Mouse (Mus musculus) spleen, adult 18-20 months (tissue): ENCODE measurements around the gene Pidd1.
"Not testable (repeated sequence)": the region's sequence is repeated elsewhere in the genome, so short reads cannot be mapped to it uniquely, and the experiment has no call there.

Experiments used
- DNase-seq, 2 experiments: peaks; one replicate each; pipeline ENCODE4 v3.0.0; 2022; ENCODE audit warnings: mixed read lengths in 2 of 2

The Pidd1 gene

DNA sequence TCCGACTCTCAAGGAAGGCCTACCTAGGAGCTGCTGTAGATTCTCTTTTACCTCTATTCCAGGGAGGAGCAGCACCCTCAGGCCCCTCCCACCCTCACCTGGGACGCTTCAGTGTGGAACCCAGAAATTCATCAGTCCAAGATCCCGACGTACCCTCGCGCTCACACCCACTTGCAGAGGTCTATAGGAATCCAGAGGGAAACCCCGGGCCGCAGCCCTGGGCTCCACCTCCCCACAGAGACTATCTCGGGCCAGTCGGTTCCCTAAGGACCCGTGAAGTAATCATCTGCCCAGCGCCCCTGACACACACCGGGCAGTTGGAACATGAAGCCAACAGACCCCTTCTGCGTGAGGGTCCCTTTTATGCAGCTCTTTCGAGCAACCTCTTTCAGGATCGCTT is 30.5 kb downstream of the Pidd1 start:
- DNase-seq = peak in 1 of 2 experiments; percentile 24

DNA sequence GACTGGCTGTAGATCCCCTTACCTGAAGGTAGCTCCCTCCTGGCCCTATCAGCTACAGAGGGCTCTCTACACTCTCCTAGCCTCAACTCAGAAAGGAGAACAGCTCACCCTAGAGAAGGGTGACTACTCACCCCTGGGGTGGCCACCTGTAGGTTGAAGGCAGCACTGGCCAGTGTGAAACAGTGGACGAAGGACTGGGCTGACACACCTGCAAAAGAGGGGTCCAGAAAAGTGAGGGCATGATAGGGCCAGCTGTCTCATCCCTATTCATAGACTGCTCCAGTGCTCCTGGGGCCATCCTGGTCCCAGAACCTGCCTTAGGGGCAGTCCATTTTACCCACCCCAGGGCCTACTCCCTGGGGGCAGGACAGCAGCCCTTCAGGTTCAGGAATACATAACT is 32.2 kb downstream of the Pidd1 start:
- no peak for DNase-seq

DNA sequence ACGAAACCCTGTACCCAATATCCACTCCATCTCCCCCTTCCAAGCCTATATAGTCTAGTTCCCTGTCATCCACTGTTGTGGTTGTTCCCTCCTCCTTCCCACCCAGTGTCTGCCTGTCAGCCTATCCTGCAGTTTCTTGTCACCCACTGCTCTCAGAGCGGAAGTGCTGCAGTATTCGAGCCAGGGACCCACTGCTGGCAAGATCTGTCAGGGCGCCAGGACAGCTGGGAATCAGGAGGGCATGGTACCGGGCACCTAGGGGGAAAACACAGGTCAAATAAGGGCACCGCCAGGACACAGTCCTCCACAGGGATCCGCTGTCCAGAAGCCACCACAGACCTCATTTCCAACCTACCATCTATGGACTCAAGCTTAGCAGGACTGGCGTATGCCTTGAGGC is 33.2 kb downstream of the Pidd1 start:
- no peak for DNase-seq

DNA sequence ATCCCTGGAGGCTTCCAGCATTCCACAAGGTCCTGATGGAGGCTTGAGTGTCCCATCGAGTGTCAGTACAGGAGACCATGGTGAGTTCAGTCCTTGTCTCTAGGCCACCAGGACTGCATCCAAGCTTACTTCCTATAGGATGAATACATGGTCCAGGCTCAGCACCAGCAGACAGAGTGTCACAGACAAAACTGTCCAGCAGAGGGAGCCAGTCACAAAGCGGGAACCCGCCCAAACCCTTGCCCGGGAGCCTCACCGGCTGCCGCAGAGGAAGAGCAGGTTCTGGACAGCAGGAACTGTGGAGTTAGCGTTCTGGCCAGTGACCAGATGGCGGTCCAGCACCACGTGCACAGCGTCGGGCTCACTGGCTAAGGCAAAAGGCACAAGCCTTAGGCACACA is 35.0 kb downstream of the Pidd1 start:
- DNase-seq = peak; percentile 67 to 79

DNA sequence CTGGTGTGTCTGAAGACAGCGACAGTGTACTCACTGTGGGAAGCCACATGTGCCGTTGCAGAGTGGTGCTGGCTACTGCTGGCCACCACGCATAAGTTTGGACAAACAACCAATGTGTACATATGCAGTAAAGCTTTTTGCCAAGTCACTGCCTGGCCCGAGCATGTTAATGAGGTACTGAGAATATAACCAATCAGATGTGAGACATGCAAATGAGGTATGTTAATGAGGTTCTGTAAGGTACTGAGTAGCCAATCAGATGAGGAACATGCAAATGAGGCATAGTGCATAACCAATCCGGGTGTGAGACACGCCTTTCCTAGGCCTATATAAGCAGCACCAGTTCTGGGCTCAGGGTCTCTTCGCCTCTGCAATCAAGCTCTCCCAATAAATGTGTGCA is 36.2 kb downstream of the Pidd1 start:
- not testable (repeated sequence) for DNase-seq

DNA sequence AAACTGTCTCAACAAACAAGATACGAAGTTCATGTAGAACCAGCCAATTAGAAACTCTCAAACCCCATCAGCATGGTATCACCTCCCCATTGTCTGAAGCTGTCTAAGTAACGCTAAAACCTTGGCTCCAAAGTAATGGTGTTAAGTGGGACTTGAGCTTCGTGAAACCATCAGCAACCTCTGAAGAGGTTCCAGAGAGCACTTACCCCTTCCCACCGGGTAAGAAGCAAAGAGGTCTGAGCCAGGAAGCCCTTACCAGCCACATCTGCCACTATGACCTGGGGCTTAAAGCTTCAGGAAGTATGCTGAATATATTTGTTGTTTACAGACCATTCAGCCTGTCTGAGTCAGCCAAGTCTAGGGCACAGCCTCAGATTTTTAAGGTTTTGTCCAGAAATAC is 38.4 kb downstream of the Pidd1 start:
- no peak for DNase-seq

DNA sequence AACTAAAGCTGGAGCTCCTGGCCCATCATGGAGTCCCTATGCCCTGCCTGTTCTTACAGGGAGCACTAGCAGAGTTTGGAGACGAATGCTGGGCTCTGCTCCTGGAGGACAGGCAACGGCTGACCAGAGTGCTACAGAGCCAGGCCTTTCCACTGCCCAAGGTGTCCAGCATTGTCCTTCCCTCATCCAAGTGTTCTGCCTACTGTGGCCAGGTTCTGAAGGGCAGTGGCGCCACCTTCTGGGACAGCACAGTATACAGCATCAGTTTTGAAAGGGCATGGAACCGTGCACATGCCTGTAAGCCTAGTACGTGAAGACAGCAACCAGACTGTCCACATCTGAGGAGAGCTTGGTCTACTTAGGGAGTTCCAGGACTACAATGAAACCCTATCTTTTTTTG is 40.5 kb downstream of the Pidd1 start:
- DNase-seq = peak in 1 of 2 experiments; percentile 48

DNA sequence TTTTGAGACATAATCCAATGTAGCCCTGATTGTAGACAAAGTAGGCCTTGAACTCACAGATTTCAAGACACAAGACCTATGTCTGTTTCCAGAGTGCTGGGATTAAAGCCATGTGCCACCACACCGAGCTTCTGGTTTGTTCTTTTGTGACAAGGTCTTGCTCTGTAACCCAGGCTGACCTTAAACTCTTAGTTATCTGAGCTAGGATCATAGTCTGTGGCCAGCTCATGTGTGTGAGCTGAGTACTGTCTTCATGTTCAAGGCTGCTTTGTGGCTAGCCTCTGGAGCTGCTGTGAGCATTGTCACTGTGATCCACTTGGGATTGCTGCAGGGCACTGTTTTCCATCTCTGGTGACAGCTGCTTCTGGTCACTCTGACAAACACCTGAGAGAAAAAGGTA is 48.5 kb downstream of the Pidd1 start:
- no peak for DNase-seq

DNA sequence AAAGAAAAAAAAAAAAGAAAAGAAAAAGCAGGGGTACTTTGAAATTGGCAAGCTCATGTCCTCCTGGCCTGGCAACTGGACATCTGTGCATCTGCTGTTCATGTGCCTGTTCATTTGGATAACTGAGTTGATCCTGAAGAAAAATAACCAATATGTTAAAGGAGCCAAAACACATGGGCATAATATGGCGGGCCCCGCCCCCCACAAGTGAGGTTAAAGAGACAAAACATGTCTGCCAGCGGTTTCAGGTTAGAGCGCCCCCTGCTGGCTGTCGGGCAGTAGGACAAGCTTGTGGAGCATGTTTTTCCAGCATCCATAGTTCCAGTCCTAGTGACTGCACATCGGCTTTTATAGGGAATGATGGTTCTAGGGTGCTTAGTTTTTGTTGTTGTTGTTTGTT is 49.1 kb downstream of the Pidd1 start:
- peak; percentile 38 to 65 for DNase-seq

DNA sequence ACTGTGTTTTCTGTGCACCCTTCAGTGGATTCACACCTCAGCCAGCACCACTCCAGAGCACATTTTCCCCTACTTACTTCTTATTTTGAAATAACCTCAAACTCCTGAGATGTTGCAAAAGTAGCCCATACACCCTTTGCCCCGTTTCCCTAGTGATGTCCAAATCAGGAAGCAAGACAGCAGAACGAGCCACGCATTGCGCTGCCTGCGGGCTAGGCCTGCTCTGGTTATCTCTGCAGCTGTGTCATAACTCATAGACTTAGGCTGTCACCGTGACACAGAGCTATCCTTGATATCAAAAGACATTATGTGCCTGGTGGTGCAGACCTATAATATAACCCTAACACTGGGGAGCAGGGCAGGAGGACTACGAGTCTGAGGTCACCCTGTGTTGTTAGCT is 49.7 kb downstream of the Pidd1 start:
- DNase-seq = no peak

DNA sequence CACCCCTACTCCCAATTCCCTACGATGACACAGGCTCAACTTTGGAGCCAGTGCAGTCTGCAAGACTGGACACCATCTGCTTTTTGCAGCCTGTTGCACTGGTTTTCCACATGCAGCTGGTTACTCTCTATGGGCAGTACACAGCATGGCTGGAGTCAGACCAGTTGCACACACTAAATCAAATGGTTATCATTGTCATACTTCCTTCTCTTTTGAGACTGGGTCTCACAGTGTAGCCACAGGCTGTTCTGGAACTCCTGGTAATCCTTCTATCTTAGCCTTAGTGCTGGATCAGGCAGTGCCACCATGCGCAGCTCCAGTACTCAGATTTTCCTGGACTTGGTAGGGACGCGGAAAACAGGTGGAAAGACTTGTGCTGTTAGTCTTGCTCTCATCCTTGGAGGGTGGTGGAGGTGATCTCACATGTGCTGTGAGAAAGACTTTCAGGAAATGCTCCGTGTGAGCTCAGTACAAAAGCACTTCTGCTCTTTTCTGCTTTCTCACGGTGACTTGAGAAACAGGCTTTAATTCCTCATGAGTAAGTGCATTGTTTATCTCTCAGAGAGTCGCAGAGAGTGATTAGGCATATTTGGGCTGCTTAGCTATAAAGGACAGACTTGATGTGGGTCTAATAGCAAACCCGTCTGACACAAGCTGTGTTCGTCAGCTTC is 51.1 kb downstream of the Pidd1 start:
- DNase-seq = no peak

DNA sequence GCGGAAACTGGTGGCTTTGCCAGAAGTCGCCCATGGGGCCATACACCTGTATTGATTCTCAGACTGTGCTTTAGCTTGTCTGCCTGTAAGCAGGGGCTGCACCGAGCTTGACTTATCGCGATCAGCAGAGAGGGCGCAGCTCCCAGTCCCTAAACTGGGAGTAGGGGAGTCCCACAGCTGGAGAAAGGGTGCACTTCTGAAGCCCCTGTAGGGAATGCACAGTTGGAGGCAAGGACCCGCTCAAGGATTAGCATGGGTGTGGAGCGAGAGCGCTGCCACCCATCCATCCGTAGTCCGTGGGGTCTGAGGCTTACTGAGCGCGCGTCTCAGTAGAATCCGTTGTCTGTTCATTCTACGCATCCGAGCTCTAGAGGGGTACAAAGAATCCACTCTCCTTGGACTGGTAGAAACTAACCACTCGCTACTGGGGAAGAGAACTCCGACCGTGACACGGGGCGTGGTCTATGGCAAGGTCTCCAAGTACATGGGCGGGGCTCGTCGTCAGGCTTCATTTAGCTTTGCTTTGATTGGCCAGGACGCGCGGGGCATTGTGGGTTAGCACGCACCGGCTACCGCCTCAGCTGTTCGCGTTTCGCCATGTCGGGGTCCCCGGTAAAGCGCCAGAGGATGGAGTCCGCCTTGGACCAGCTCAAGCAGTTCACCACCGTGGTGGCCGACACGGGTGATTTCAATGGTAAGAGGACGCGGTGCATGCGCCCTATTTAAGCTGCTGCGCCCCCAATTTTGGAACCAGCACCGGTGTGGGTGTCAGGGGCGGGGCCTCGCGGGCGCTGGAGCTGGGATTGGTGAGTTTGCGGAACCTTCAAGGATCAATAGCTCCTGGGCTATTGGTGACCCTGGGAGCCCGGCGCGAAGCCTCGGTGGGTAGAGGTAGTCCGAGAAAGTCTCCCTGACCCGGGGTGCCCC is 51.9 kb downstream of the Pidd1 start, which contains the start of gene Taldo1:
TSS of gene Taldo1 (plus strand) at position 575 of the 927 bp plus-strand sequence.
- DNase-seq = peak; percentile 93 to 98

DNA sequence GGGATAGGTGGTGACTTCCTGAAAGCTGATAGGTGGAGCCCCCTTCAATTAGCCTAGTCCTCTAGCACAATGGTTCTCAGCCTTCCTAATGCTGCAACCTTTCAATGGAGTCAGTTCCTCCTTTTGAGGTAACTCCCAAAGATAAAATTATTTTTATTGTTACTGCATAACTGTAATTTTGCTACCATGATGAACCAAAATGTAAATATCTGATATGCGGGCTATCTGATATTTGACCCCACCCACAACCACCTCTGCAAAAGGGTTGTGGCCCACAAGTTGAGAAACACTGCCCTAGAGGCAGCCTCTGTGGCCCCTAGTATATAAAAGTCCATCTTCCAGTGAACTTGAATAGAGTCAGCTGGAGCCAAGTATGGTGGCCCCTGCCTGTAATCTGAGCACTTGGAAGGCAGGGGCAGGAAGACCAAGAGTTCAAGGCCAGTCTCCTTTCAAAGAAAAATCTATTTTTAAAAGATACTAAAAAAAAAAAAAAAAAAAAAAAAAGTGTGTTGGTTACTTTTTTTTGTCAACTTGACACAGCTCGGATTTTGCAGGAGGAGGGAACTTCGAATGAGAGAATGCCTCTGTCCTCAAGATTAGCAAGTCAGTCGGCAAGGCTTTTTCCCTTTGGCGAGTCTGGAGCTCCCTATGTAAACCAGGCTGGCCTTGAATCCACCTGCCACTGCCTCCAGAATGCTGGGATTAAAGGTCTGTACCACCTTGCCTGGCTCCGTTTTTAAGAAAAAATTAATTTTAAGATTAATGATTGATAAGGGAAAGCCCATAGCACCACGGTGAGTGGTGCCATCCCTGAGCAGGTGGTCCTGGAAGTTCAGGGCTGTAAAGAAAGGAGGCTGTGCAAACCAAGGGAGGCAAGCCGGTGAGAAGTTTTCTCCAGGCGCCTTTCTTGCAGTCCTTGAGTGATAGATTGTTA is 53.2 kb downstream of the Pidd1 start:
- no peak for DNase-seq

DNA sequence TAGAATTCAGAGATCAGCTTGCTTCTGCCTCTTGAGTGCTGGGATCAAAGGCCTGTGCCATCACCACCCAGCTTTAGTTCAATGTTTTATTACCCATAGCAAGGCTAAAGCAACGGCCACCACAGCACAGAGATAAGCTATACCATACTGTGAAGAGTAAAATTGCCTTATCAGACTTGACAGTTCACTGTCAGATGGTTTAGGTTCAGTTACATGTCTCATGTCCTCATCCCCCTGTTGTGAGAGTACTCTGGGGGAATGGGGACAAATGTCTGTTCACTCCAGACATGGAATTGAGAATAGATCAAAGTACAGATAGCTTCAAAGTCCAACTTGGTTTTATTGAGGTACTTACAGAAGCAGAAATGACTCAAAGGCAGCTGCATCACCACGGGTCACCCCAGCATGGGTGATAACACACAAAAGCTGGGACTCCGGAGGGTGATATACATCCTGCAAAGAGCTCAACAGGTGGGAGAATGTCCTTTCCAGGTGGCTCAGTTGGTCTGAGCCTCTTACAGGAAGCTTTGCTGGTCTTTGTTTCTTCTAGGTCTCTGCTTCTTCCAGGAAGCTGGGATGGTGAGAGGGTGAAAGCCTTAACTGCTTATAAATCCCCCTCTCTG is 55.2 kb downstream of the Pidd1 start:
- no peak for DNase-seq
